Mouse (Mus musculus): ENCODE data around the gene Gmfg. TPM values are rescaled to one million over a fixed set of nuclear protein-coding genes. Genes with fewer than 3 reads are reported as not detected.

The Gmfg gene
- 30.5 and 37.0 TPM in 2 replicates for polyA plus RNA-seq (2014; fragmentation: Nextera tagmentation; extraction: Ambion mirVana)

- Histone ChIP-seq H3K9ac (peak within 1 kb of the TSS; percentile 52), H3K36me3 (ENCODE audit: insufficient read depth) (peaks cover 12% of the 10 kb centered on the region), H3K9me3 (ENCODE audit: low read depth, low read length) (no peaks in the 10 kb centered on the region), H3K27me3 (ENCODE audit: insufficient read depth, low read length) (no peaks in the 10 kb centered on the region), H3K27ac (ENCODE audit: low read depth) (peak within 1 kb of the TSS; percentile 48), H3K4me2 (peak within 1 kb of the TSS; percentile 72), H3K4me3 (ENCODE audit: low read depth, low read length) (peak within 1 kb of the TSS; percentile 92), H3K4me1 (ENCODE audit: insufficient read depth) (peaks cover 9% of the 10 kb centered on the region; the same call in 1 of the 2 replicates)
- ATAC-seq (ENCODE audit: insufficient read depth) (peak; percentile 38), DNase-seq (peak; percentile 93)
- WGBS = 2% methylated on average over 16 of the region's 16 CpGs
- peak; percentile 85 for TF ChIP-seq CTCF (IDR thresholded peaks at IDR 0.05; ENCODE audit: low read depth)
Observed at GRCm38 (mm10) chr7:28436932-28437570, at the start of gene Gmfg. Gene Gmfg (plus strand): TSS chr7:28437447.

GRCm38 (mm10) chr7:28390331-28390730 is 46.9 kb upstream of the Gmfg start:
- Histone ChIP-seq H3K4me3 (ENCODE audit: low read depth, low read length) (no peak overlapping the region), H3K9ac (no peak overlapping the region), H3K27ac (ENCODE audit: low read depth) (no peak overlapping the region), H3K4me2 (no peak overlapping the region), H3K36me3 (ENCODE audit: insufficient read depth) (peaks cover 48% of the 10 kb centered on the region), H3K27me3 (ENCODE audit: insufficient read depth, low read length) (no peaks in the 10 kb centered on the region), H3K4me1 (ENCODE audit: insufficient read depth) (peaks cover 6% of the 10 kb centered on the region; the same call in 1 of the 2 replicates), H3K9me3 (ENCODE audit: low read depth, low read length) (no peaks in the 10 kb centered on the region)
- TF ChIP-seq CTCF (IDR thresholded peaks at IDR 0.05; ENCODE audit: low read depth) = no peak
- 87% methylated on average over 3 of the region's 3 CpGs for WGBS
- ATAC-seq (ENCODE audit: insufficient read depth) = no peak
- no peak for DNase-seq

GRCm38 (mm10) chr7:28392429-28393271 is 44.6 kb upstream of the Gmfg start, which contains the start of the genes Med29 and Paf1:
Gene Med29 (minus strand): TSS chr7:28392708.
Gene Paf1 (plus strand): TSS chr7:28392951.
- under 1% methylated on average over 58 of the region's 58 CpGs for WGBS
- no peak for TF ChIP-seq CTCF (IDR thresholded peaks at IDR 0.05; ENCODE audit: low read depth)
- Histone ChIP-seq H3K4me2 (peak within 1 kb of the TSS; percentile 91), H3K27ac (ENCODE audit: low read depth) (peak within 1 kb of the TSS; percentile 58), H3K4me1 (ENCODE audit: insufficient read depth) (peaks cover 6% of the 10 kb centered on the region; the same call in 1 of the 2 replicates), H3K9ac (peak within 1 kb of the TSS; percentile 82), H3K36me3 (ENCODE audit: insufficient read depth) (peaks cover 54% of the 10 kb centered on the region), H3K4me3 (ENCODE audit: low read depth, low read length) (peak within 1 kb of the TSS; percentile 73), H3K9me3 (ENCODE audit: low read depth, low read length) (no peaks in the 10 kb centered on the region), H3K27me3 (ENCODE audit: insufficient read depth, low read length) (no peaks in the 10 kb centered on the region)
- ATAC-seq (ENCODE audit: insufficient read depth) (peak; percentile 97), DNase-seq (peak; percentile 99)

GRCm38 (mm10) chr7:28393272-28393951 is 43.8 kb upstream of the Gmfg start:
- DNase-seq (no peak), ATAC-seq (ENCODE audit: insufficient read depth) (no peak; the same call in 1 of the 2 replicates)
- 4% methylated on average over 22 of the region's 22 CpGs for WGBS
- no peak for TF ChIP-seq CTCF (IDR thresholded peaks at IDR 0.05; ENCODE audit: low read depth)
- Histone ChIP-seq H3K27ac (ENCODE audit: low read depth) (peak overlapping the region; percentile 58), H3K4me2 (peak overlapping the region; percentile 91), H3K9ac (peak overlapping the region; percentile 67), H3K4me3 (ENCODE audit: low read depth, low read length) (peak overlapping the region; percentile 73), H3K4me1 (ENCODE audit: insufficient read depth) (peaks cover 6% of the 10 kb centered on the region; the same call in 1 of the 2 replicates), H3K36me3 (ENCODE audit: insufficient read depth) (peaks cover 57% of the 10 kb centered on the region), H3K9me3 (ENCODE audit: low read depth, low read length) (no peaks in the 10 kb centered on the region), H3K27me3 (ENCODE audit: insufficient read depth, low read length) (no peaks in the 10 kb centered on the region)

- Histone ChIP-seq H3K27me3 (ENCODE audit: insufficient read depth, low read length) (no peaks in the 10 kb centered on the region), H3K4me2 (no peak overlapping the region), H3K36me3 (ENCODE audit: insufficient read depth) (peaks cover 56% of the 10 kb centered on the region), H3K9ac (no peak overlapping the region), H3K9me3 (ENCODE audit: low read depth, low read length) (no peaks in the 10 kb centered on the region), H3K27ac (ENCODE audit: low read depth) (no peak overlapping the region), H3K4me3 (ENCODE audit: low read depth, low read length) (no peak overlapping the region), H3K4me1 (ENCODE audit: insufficient read depth) (peaks cover 6% of the 10 kb centered on the region; the same call in 1 of the 2 replicates)
- 96% methylated on average over 4 of the region's 4 CpGs for WGBS
- ATAC-seq (ENCODE audit: insufficient read depth) (no peak), DNase-seq (no peak)
- TF ChIP-seq CTCF (IDR thresholded peaks at IDR 0.05; ENCODE audit: low read depth) = no peak
Observed at GRCm38 (mm10) chr7:28395425-28395824, 41.8 kb upstream of the Gmfg start.

GRCm38 (mm10) chr7:28398000-28398399 is 39.2 kb upstream of the Gmfg start:
- Histone ChIP-seq H3K36me3 (ENCODE audit: insufficient read depth) (peaks cover 77% of the 10 kb centered on the region), H3K27ac (ENCODE audit: low read depth) (no peak overlapping the region), H3K4me3 (ENCODE audit: low read depth, low read length) (no peak overlapping the region), H3K9me3 (ENCODE audit: low read depth, low read length) (no peaks in the 10 kb centered on the region), H3K27me3 (ENCODE audit: insufficient read depth, low read length) (no peaks in the 10 kb centered on the region), H3K4me2 (no peak overlapping the region), H3K4me1 (ENCODE audit: insufficient read depth) (peaks cover 3% of the 10 kb centered on the region; the same call in 1 of the 2 replicates), H3K9ac (no peak overlapping the region)
- DNase-seq = peak; percentile 73
- ATAC-seq (ENCODE audit: insufficient read depth) = no peak
- WGBS = 49% methylated on average over 3 of the region's 3 CpGs
- TF ChIP-seq CTCF (IDR thresholded peaks at IDR 0.05; ENCODE audit: low read depth) = peak; percentile 59

Data from lung, embryonic 14.5 days (tissue).